Mouse (Mus musculus) hematopoietic stem cell, adult 5-6 weeks (primary cell): ENCODE measurements around the gene Hmox1. TPM values are rescaled to one million over a fixed set of nuclear protein-coding genes. Genes with fewer than 3 reads are reported as not detected.

Experiments used
- ATAC-seq, 2 experiments: fragments of 125-278 bp in 1 of 2; replicated peaks in 1 of 2; 2 replicates each; pipeline ENCODE4 v1.8.0; 2016 to 2017; ENCODE audit warnings: inconsistent platforms in 2 of 2, mild to moderate bottlenecking in 2 of 2, moderate number of reproducible peaks in 2 of 2, low read depth in 1 of 2, moderate TSS enrichment in 1 of 2; ENCODE audit not compliant: low FRiP score in 2 of 2, poor library complexity in 2 of 2, severe bottlenecking in 2 of 2, insufficient read depth in 1 of 2, low TSS enrichment in 1 of 2
- total RNA-seq: library from RNA; stranded (forward); fragments of 172-1452, 232-1000 nt; gene quantifications from 2 replicates; pipeline ENCODE4 v1.2.3, GENCODE M21; 2017

The Hmox1 gene
- 2.6 and 8.8 TPM in 2 replicates for total RNA-seq

DNA sequence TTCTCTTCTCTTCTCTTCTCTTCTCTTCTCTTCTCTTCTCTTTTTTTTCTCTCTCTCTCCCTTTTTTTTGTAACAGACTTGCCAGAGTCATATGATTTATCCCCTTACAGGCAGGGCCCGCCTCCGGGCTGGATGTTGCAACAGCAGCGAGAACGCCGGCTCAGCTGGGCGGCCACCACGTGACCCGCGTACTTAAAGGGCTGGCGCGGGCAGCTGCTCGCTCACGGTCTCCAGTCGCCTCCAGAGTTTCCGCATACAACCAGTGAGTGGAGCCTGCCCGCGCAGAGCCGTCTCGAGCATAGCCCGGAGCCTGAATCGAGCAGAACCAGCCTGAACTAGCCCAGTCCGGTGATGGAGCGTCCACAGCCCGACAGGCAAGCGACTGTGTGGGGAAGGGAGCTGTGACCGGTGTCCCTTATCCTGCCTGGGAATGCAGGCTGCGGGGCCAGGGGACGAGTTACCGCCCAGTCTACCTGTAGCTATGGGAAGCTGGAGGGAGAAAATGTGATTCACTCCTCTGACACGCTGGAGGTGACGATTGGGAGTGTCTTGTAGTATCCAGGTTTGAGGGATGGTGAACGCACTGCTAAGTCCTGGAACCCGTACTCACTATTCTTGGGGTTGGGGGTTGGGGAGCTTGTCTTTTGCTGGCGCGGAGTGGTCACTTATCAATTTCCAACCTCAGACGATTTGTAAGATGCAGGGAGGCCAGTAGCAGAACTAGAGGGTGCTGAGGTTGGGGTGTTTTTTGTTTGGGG, at the start of gene Hmox1:
TSS of gene Hmox1 (plus strand) at position 223 of the 758 bp plus-strand sequence.
- peak; percentile 93 for ATAC-seq

DNA sequence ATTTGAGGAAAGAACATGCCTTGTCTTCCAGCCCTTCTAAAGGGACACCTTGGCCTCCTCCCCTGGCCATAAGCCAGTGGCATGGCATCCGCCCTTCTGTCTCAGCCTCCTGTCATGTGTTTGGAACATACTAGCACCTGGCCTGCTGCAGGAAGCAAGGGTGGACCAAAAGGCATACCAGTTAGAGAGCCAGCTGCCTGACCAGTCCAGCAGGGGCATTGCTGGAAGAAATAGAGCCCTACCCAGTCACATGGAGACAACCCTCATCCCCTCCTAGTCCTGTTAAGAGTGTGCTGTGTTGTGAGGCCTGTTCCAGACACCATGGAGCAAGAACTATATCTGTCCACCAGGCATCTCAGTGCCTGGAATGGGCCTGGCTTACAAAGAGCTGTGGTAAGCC, 47.1 kb upstream of the Hmox1 start:
- no peak for ATAC-seq

DNA sequence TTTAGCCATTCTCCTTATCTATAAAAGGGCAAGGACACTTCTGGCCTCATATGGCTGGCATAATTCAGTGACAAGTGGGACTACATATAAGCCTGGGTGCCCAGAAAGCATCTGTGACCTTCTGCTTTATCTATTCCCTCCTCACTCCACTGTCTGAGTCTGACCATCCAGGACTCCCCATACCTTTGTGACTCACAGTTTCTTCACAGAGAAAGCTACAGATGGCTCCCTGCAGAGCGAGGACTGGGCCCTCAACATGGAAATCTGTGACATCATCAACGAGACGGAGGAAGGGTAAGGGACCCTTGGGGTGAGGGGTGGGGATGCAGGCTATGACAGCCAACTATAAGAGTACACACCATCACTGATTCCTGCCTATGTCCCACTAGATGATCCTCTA, 45.6 kb upstream of the Hmox1 start:
- no peak for ATAC-seq

GRCm38 (mm10) chr8:75053342-75053741, 40.1 kb upstream of the Hmox1 start:
- no peak for ATAC-seq

DNA sequence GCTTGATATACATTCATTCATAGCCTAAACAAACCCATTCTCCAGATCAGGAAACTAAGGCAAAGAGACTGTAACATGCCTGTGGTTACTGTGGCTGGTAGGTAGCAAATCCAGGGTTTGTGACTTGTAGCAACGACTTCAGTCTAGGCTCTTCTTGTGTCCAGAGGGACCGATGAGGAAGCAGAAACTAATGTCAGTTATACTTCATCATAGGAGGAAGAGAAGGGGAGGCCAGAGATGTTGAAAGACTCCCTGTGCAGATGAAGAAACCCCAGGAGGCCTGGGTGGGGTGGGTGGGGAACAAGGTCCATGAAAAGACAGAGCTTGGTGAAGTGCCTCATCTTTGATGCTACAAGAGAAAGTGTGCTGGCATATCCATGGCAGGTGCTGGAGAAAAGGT, 37.7 kb upstream of the Hmox1 start:
- peak in 1 of 2 experiments; percentile 43; a peak in 1 of 4 replicates for ATAC-seq

DNA sequence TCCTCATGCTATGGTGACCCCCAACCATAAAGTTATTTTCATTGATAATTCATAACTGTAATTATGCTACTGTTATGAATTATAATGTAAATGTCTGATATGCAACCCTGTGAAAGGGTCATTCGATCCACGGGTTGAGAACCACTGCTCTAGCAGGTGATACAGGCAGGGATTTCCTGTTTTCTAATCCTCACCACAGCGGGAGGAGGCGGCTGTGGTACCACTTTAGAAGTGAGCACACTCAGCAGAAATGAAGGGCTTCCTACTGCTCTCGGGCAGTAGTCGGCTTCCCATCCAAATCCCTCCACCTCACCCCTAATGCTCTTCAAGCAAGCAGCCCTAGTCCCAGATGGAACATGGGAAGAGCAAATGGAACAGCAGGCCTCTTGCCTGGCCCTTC, 33.4 kb upstream of the Hmox1 start:
- ATAC-seq: no peak

DNA sequence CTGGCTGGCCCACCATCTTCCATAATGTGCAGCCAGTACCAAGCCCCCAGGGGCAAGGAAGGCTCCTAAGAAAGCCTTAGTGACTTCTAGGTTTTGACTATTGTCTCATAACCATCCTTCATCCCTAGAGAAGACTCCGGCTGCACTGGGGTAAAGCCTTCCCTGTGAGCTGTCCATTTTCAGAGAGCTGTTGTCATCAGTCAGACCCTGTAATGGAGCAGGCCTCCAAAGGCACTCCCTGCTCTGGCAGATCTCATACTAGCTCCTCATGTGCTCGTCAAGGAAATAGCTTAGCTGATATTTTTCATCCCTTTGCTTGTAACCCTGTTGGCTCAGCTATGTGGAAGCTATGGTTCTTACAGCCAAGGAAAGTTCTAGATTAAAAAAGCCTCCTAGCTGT, 32.6 kb upstream of the Hmox1 start:
- ATAC-seq: no peak

- no peak for ATAC-seq
Measured at GRCm38 (mm10) chr8:75063290-75063689, 30.1 kb upstream of the Hmox1 start.

- no peak for ATAC-seq
Measured at GRCm38 (mm10) chr8:75064790-75065189, 28.6 kb upstream of the Hmox1 start.

GRCm38 (mm10) chr8:75067287-75067686, 26.1 kb upstream of the Hmox1 start:
- no peak for ATAC-seq

DNA sequence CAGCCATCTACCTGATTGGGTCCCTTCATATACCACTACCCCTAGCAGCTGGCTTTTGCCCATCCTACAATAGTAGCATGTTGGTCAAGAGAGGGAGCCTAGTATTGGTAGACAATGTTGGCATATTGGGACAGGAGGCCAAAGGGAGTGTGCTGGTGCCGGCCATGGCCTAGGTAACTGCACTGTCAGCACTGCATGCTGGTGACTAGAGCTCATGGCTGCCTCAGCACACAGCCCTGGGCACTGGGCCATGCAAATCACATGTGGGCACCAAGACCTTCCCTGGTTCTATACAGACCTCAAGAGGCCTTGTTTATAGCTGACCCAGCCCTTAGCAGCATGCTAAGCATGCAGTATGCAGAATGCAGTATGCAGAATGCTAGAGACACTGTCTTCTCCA, 23.1 kb upstream of the Hmox1 start:
- no peak for ATAC-seq

DNA sequence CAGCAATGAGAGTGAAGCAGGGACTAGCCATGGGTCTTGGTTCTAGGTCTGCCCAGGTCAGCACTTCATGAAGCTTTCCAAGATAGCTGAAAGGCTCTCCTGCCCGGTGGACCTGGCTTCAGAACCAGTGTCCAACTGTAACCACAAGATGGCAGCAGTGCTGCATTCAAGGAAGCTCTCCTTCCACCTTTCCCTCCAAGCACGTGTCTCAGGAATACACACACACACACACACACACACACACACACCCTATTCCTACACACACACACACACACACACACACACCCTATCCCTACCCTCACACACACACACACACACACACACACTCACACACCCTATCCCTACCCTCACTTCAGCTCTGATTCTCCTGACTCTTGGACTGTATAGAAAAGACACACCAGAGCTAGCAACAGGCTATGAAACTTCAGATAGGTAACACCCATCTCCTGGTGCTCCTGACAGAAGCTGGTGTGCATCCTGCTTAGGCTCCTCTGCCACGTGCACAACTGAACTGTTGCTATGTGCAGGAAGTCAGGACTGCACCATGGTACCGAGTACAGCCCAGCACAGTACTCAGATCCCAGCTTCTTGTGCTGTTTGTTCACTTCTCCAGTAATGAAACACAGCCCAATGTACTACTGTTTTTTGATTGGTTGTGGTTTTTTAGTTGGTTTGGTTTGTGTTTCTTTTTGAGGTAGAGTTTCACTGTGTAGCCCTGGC, 21.6 kb upstream of the Hmox1 start:
- peak; percentile 80 to 87 for ATAC-seq

- ATAC-seq: no peak
Measured at GRCm38 (mm10) chr8:75074876-75075275, 18.5 kb upstream of the Hmox1 start.

DNA sequence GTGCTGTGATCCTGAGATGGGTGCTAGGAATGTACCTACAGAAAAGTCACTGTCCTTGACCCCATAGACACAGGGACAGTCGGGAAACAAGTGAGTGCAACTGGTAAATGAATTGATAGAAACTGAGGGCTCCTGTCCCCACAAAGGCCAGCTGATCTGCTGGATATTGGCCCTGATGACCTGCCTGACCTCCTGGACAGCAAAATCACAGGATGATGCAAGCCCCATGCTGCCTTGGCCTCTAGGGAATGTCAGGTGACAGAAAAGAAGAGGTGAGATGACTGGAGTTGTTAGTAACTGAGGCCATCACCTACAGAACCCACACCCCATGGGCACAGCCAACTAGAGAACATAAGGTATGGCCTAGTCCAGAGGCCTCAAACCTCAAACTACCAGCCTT, 15.2 kb upstream of the Hmox1 start:
- no peak for ATAC-seq

- no peak for ATAC-seq
Measured at GRCm38 (mm10) chr8:75078851-75079250, 14.6 kb upstream of the Hmox1 start.

DNA sequence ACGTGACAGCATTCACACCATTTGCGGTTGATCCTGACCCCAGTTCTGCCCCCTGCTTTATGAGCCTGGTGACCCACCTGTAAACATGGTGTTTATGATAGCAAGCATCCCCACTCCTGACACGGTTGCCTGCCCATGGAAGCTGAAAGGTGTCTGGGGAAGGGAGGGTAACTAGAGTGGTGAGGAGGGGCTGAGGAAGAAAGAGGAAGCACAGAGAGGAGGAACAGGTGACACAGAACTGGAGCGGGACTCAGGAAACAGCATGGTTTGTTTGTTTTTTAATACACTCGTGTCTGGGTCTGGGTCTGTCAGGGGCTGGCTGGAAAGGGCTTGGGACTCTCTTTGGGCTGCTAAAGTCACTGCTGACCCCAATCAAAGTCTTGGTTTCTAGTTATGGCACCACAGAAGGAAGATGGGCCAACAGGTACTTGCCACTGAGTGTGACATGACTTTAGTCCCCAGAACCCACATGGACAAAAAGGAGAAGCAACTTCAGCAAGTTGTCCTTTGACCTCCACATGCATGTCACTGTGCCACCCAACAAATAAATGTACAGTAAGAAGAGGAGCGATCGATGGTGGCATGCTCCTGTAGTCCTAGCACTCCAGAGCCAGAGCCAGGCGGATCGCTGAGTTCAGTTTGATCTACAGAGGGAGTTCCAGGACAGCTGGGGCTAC, 11.9 kb upstream of the Hmox1 start:
- peak; percentile 57 to 76 for ATAC-seq

- ATAC-seq: no peak
Measured at GRCm38 (mm10) chr8:75082181-75082805, 11.1 kb upstream of the Hmox1 start.

DNA sequence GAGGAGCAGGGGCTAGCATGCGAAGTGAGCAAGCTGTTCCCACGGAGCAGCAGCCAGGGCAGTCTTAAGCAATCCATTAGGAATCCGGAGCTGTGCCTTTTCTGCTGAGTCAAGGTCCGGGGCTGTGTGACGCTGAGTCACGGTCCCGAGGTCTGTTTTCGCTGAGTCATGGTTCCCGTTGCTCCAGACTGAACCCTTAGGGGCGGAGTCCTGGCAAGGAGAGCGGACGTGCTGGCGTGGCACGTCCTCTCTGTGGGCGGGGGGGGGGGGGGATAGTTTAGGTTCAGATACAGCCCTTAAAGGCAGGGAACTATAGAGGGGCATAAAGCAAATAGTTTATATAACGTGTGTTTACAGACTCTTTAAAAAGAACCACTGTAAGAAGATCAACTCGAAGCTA, 9.6 kb upstream of the Hmox1 start:
- ATAC-seq: peak; percentile 66 to 89
